Mouse (Mus musculus): ENCODE measurements around the gene Zbtb41.

Gene Zbtb41

DNA sequence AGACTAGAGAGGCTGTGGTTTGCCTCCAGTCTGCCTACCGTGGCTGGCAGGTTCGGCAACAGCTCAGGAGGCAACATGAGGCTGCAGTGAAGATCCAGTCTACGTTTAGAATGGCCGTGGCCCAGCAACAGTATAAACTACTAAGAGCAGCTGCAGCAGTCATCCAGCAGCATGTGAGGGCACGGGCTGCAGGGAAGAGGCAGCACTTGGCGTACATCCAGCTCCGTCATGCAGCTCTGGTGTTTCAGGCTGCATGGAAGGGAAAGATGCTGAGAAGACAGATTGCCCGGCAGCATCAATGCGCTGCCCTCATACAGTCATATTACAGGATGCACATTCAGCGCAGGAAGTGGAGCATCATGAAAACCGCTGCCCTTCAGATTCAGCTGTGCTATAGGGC, 56.8 kb downstream of the Zbtb41 start:
- no peak for DNase-seq (ENCODE audit: low read depth, low spot score)

DNA sequence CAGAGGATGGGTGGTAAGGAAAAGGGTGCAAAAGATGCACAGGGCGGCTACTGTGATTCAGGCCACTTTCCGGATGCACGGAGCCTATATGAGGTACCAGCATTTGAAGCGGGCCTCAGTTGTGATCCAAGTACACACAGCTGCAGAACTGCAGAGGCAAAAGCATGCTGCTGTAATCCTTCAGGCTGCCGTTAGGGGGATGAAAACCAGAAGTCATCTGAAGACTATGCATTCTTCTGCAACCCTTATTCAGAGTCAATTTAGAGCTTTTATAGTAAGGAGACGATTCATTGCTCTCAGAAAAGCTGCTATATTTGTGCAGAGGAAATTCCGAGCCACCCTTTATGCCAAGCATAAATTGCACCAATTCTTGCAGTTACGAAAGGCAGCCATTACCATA, 58.2 kb downstream of the Zbtb41 start:
- DNase-seq (ENCODE audit: low read depth, low spot score): no peak

DNA sequence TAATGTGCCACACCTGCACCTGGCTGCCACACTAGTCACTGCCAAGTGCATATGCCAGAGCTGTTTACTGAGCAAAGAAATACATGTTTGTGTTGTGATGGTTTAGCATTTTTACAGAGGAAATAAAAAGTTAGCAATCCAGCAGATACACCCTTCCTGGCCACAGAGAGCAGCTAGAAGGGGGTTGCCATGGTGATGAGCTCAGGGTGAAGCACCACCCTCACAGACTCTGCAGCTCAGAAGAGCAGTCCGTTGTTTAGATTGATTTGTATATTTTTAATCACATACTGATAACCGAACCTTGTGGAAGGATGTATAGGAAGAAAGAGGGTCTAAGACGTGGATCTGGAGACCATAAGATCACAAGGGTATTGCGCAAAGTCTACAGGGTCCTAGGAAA, 59.1 kb downstream of the Zbtb41 start:
- no peak for DNase-seq (ENCODE audit: low read depth, low spot score)

DNA sequence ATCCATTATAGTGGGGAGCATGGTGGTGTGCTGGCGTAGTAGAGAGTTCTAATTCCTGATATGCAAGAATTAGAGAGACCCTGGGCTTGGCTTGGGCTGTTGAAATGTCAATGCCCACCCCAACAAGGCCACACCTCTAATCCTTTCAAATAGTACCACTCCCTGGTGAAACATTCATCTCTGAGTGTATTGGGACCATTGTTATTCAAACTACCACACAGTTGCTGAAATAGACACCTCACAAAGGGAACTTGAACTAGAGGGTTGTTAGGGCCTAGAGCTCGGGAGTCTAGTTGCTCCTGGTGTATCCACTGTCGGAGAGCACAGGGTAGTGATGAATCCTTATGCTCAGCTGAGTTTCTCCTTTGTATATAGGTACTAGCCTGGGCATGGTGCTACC, 72.5 kb downstream of the Zbtb41 start:
- no peak for DNase-seq (ENCODE audit: low read depth, low spot score)

DNA sequence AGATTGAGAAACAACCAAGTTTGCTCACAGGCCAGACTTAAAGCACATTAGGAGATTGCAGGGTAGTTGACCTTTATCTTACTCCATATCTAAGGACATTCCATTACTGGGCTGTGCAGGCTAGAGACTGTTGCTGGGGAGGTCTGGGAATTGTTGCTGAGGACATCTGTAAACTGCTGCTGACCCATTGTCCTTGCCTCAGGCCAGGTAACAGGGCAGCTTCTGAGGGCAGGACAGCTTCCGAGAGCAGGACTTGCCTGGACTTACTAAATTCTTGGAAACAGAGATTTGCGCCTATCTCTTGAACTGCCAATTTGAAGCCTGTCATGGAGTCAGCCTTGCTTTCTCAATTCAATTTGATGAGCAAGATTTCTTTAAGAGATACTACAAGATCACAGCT, 73.3 kb downstream of the Zbtb41 start:
- DNase-seq (ENCODE audit: low read depth, low spot score): no peak

- no peak for DNase-seq (ENCODE audit: low read depth, low spot score)
Measured at GRCm38 (mm10) chr1:139496212-139496611, 74.1 kb downstream of the Zbtb41 start.

GRCm38 (mm10) chr1:139499751-139500150, 77.7 kb downstream of the Zbtb41 start:
- no peak for DNase-seq (ENCODE audit: low read depth, low spot score)

DNA sequence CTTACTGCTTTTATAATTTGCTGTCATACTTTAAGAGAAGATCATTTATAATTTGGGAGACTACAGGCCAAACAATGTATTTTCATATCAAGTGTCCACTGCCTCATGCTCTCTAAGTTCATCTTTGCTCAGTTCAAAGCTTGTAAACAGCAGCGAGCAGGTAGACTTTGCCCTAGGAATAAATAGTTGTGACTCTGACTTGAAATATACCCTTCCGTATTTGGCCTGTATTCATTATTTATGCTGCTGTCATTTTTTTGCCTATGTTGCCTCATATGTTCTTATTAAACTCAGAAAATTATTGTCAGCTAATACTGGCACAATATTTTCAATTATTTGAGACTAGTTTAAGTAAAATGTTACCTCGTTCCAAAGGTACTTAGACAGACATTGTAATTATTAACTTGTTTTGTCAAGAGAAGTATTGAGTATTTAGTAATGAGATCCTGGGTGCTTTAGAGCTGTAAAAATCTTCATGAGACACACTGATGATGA, 79.2 kb downstream of the Zbtb41 start, which contains the start of gene F13b:
Gene F13b, plus strand, starts transcription at position 445 of the 495 bp plus-strand sequence.
- no peak for DNase-seq (ENCODE audit: low read depth, low spot score)
